Mouse (Mus musculus): ENCODE measurements around the gene Aarsd1. TPM values are rescaled to one million over a fixed set of nuclear protein-coding genes. Genes with fewer than 3 reads are reported as not detected.
"Not testable (repeated sequence)": the region's sequence is repeated elsewhere in the genome, so short reads cannot be mapped to it uniquely, and the experiment has no call there.

Gene Aarsd1
- polyA plus RNA-seq, 1 experiment from 2014 or later = 65.6 TPM

GRCm38 (mm10) chr11:101446860-101447259, 29.4 kb upstream of the Aarsd1 start:
- WGBS = 92% methylated on average over 8 of the region's 8 CpGs
- not testable (repeated sequence) for ATAC-seq (ENCODE audit: insufficient number of reproducible peaks, low FRiP score, low TSS enrichment, low read depth); H3K27me3 ChIP-seq; H3K4me3 ChIP-seq (replicated peaks); H3K9me3 ChIP-seq (replicated peaks); H3K4me2 ChIP-seq (replicated peaks); H3K9ac ChIP-seq; H3K27ac ChIP-seq (replicated peaks)
- peaks cover 35% of the 10 kb centered on the region for H3K4me1 ChIP-seq
- H3K36me3 ChIP-seq = peaks cover 24% of the 10 kb centered on the region

- Histone ChIP-seq H3K27ac (replicated peaks) (no peak overlapping the region), H3K4me2 (replicated peaks) (no peak overlapping the region), H3K9me3 (replicated peaks) (no peaks in the 10 kb centered on the region), H3K9ac (no peak overlapping the region), H3K4me3 (replicated peaks) (no peak overlapping the region), H3K4me1 (peaks cover 30% of the 10 kb centered on the region), H3K27me3 (no peaks in the 10 kb centered on the region), H3K36me3 (peaks cover 24% of the 10 kb centered on the region)
- ATAC-seq (ENCODE audit: insufficient number of reproducible peaks, low FRiP score, low TSS enrichment, low read depth) = no peak
- WGBS = 100% methylated on average over 1 of the region's 1 CpGs
Measured at GRCm38 (mm10) chr11:101446319-101446718, 28.9 kb upstream of the Aarsd1 start.

DNA sequence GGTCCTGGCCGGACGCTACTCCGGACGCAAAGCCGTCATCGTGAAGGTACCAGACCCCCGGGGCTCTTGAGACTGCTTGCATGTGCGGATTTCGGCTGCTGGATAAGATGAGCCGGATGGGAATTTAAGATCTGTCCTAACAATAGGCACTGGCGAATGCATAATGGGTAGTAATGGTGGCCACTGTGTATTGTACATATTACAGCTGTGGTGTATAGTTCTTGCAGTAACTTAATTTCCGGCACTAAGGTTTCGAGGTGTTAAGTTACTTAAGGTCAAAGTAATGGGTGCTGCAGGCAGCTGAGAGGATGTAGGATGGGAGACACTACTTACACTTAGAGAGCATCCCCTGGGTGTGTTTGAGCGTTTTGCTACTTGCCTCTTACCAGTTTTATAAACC, 25.3 kb upstream of the Aarsd1 start:
- Histone ChIP-seq H3K36me3 (peaks cover 24% of the 10 kb centered on the region), H3K9me3 (replicated peaks) (no peaks in the 10 kb centered on the region), H3K27me3 (no peaks in the 10 kb centered on the region), H3K4me3 (replicated peaks) (peak overlapping the region; percentile 79), H3K9ac (peak overlapping the region; percentile 56), H3K27ac (replicated peaks) (peak overlapping the region; percentile 92), H3K4me2 (replicated peaks) (peak overlapping the region; percentile 53), H3K4me1 (peaks cover 16% of the 10 kb centered on the region)
- 0% methylated on average over 14 of the region's 14 CpGs for WGBS
- ATAC-seq (ENCODE audit: insufficient number of reproducible peaks, low FRiP score, low TSS enrichment, low read depth) = no peak

GRCm38 (mm10) chr11:101442127-101442693, 24.8 kb upstream of the Aarsd1 start, which contains the start of gene Rpl27:
Rpl27 (plus strand) TSS chr11:101442298.
- H3K4me2 ChIP-seq (replicated peaks) = peak within 1 kb of the TSS; percentile 53
- H3K27ac ChIP-seq (replicated peaks) = peak within 1 kb of the TSS; percentile 92
- peak; percentile 98 for ATAC-seq (ENCODE audit: insufficient number of reproducible peaks, low FRiP score, low TSS enrichment, low read depth)
- H3K4me3 ChIP-seq (replicated peaks) = peak within 1 kb of the TSS; percentile 79
- no peaks in the 10 kb centered on the region for H3K27me3 ChIP-seq
- H3K9me3 ChIP-seq (replicated peaks) = no peaks in the 10 kb centered on the region
- WGBS = under 1% methylated on average over 42 of the region's 42 CpGs
- peaks cover 16% of the 10 kb centered on the region for H3K4me1 ChIP-seq
- peak within 1 kb of the TSS; percentile 56 for H3K9ac ChIP-seq
- peaks cover 24% of the 10 kb centered on the region for H3K36me3 ChIP-seq

GRCm38 (mm10) chr11:101441450-101442126, 24.2 kb upstream of the Aarsd1 start:
- ATAC-seq (ENCODE audit: insufficient number of reproducible peaks, low FRiP score, low TSS enrichment, low read depth); H3K9ac ChIP-seq; H3K27ac ChIP-seq (replicated peaks); H3K9me3 ChIP-seq (replicated peaks); H3K27me3 ChIP-seq: not testable (repeated sequence)
- Histone ChIP-seq H3K36me3 (peaks cover 24% of the 10 kb centered on the region), H3K4me3 (replicated peaks) (peak overlapping the region; percentile 79), H3K4me1 (peaks cover 16% of the 10 kb centered on the region), H3K4me2 (replicated peaks) (peak overlapping the region; percentile 43)
- 39% methylated on average over 14 of the region's 15 CpGs for WGBS

- not testable (repeated sequence) for H3K9ac ChIP-seq; H3K4me3 ChIP-seq (replicated peaks); H3K4me2 ChIP-seq (replicated peaks); H3K27ac ChIP-seq (replicated peaks); ATAC-seq (ENCODE audit: insufficient number of reproducible peaks, low FRiP score, low TSS enrichment, low read depth); H3K4me1 ChIP-seq; H3K9me3 ChIP-seq (replicated peaks); H3K27me3 ChIP-seq
- peaks cover 30% of the 10 kb centered on the region for H3K36me3 ChIP-seq
- 52% methylated on average over 3 of the region's 3 CpGs for WGBS
Measured at GRCm38 (mm10) chr11:101438006-101438405, 20.6 kb upstream of the Aarsd1 start.

DNA sequence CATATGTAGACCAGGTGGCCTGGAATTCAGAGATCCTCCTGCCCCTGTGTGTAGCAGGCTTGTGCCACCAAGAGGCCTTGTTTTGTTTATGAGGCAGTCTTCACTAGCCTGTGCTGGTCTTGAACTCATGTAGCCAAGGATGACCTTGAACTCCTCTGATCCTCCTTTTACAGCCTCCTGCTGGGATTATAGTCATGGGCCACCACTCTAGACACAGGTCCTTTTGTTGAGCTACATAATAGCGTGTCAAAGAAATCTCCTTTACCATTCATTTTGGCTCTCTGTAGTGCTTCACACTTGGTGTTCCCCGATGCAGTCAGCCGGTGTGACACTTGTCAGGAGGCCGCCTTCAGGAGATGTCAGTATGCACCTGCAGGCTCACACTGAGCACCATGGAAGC, 19.5 kb upstream of the Aarsd1 start:
- Histone ChIP-seq H3K36me3 (peaks cover 39% of the 10 kb centered on the region), H3K27ac (replicated peaks) (no peak overlapping the region), H3K4me1 (no peaks in the 10 kb centered on the region), H3K4me3 (replicated peaks) (no peak overlapping the region), H3K9me3 (replicated peaks) (no peaks in the 10 kb centered on the region), H3K27me3 (no peaks in the 10 kb centered on the region), H3K4me2 (replicated peaks) (no peak overlapping the region), H3K9ac (no peak overlapping the region)
- no peak for ATAC-seq (ENCODE audit: insufficient number of reproducible peaks, low FRiP score, low TSS enrichment, low read depth)
- whole genome bisulfite sequencing = 84% methylated on average over 4 of the region's 4 CpGs

GRCm38 (mm10) chr11:101435831-101436230, 18.4 kb upstream of the Aarsd1 start:
- Histone ChIP-seq H3K9me3 (replicated peaks) (no peaks in the 10 kb centered on the region), H3K4me2 (replicated peaks) (no peak overlapping the region), H3K27me3 (no peaks in the 10 kb centered on the region), H3K4me1 (no peaks in the 10 kb centered on the region), H3K36me3 (peaks cover 50% of the 10 kb centered on the region), H3K4me3 (replicated peaks) (no peak overlapping the region), H3K27ac (replicated peaks) (no peak overlapping the region), H3K9ac (no peak overlapping the region)
- WGBS = 84% methylated on average over 4 of the region's 4 CpGs
- 0 out of 2 replicates have a peak, but pooled peaks have one; percentile 9 for ATAC-seq (ENCODE audit: insufficient number of reproducible peaks, low FRiP score, low TSS enrichment, low read depth)

- H3K36me3 ChIP-seq = peaks cover 66% of the 10 kb centered on the region
- no peak overlapping the region for H3K9ac ChIP-seq
- H3K27me3 ChIP-seq = no peaks in the 10 kb centered on the region
- no peak overlapping the region for H3K27ac ChIP-seq (replicated peaks)
- H3K4me2 ChIP-seq (replicated peaks) = no peak overlapping the region
- no peak for ATAC-seq (ENCODE audit: insufficient number of reproducible peaks, low FRiP score, low TSS enrichment, low read depth)
- H3K4me1 ChIP-seq = no peaks in the 10 kb centered on the region
- no peaks in the 10 kb centered on the region for H3K9me3 ChIP-seq (replicated peaks)
- no peak overlapping the region for H3K4me3 ChIP-seq (replicated peaks)
- WGBS = 89% methylated on average over 13 of the region's 13 CpGs
Measured at GRCm38 (mm10) chr11:101433396-101433795, 16.0 kb upstream of the Aarsd1 start.

GRCm38 (mm10) chr11:101431327-101431726, 13.9 kb upstream of the Aarsd1 start:
- WGBS = 91% methylated on average over 9 of the region's 9 CpGs
- H3K27ac ChIP-seq (replicated peaks) = no peak overlapping the region
- H3K4me2 ChIP-seq (replicated peaks) = no peak overlapping the region
- no peak overlapping the region for H3K4me3 ChIP-seq (replicated peaks)
- H3K9me3 ChIP-seq (replicated peaks) = no peaks in the 10 kb centered on the region
- peaks cover 8% of the 10 kb centered on the region for H3K4me1 ChIP-seq
- H3K9ac ChIP-seq = no peak overlapping the region
- no peak for ATAC-seq (ENCODE audit: insufficient number of reproducible peaks, low FRiP score, low TSS enrichment, low read depth)
- H3K27me3 ChIP-seq = no peaks in the 10 kb centered on the region
- H3K36me3 ChIP-seq = peaks cover 66% of the 10 kb centered on the region

GRCm38 (mm10) chr11:101426165-101426564, 8.8 kb upstream of the Aarsd1 start:
- Histone ChIP-seq H3K36me3 (peaks cover 19% of the 10 kb centered on the region), H3K9me3 (replicated peaks) (no peaks in the 10 kb centered on the region), H3K9ac (no peak overlapping the region), H3K4me1 (peaks cover 30% of the 10 kb centered on the region), H3K4me3 (replicated peaks) (peak overlapping the region; percentile 89), H3K4me2 (replicated peaks) (peak overlapping the region; percentile 90), H3K27me3 (no peaks in the 10 kb centered on the region), H3K27ac (replicated peaks) (no peak overlapping the region)
- no peak for ATAC-seq (ENCODE audit: insufficient number of reproducible peaks, low FRiP score, low TSS enrichment, low read depth)
- 44% methylated on average over 8 of the region's 8 CpGs for WGBS

All from embryonic facial prominence, embryonic 15.5 days (tissue).